Mouse (Mus musculus) brain, adult 2 months (tissue): Measurements from ENCODE around the gene Spata17.
A peak's percentile ranks its signal among the peaks of the same experiment; 100 is the strongest.

Experiments
- DNase-seq: peaks from one replicate; pipeline ENCODE4 v3.0.0; 2011; ENCODE audit warnings: low read depth, low spot score

Gene Spata17

DNA sequence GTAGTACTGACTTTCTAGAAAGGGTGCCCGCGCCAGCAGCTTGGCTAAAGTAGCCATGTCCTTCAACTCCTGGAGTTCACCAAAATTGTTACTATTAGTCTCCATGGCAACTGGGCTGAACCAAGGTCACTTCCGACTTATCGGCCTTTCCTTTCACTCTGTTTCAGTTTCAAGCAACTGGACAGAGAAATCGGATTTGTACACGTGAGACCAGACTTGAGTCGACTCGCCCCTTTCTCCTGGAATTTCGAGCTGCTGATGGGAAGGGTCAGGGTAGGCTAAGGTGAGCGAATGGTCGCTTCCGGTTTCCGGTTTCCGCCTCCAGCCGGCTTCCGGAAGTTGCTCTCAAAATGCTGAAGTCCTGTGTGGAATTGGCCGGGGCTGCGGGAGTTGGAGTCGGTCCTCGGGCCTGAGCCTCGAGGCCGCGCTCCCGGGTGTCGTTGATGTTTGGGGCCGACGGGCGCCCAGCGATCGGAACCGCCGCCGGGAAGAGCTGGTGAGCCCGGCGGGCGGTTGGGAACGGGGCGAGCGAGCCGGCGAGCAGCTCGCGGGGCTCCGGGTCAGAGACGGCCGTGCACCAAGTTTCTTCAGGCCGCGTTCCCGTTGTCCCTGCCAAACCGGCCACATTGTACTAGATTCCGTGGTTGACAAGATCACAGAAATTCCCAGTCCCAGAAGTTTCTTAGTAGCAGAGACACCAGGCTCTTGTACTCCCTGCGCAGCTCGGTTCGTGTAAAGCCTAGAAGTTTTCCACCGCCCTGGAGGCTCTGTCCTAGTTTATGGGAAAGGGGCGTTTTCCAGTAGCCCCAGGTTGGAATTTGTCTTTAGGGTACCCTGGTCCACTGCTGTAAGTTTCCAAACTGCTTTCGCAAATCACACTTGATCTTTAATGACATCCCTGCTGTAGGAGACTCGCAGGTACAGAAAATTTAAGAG is at the start of gene Spata17, which contains the start of gene Gpatch2:
Spata17 (minus strand) TSS at position 285 of the 936 bp plus-strand sequence.
Gpatch2 (plus strand) TSS at position 328 of the 936 bp plus-strand sequence.
- DNase-seq, result peak; percentile 93

DNA sequence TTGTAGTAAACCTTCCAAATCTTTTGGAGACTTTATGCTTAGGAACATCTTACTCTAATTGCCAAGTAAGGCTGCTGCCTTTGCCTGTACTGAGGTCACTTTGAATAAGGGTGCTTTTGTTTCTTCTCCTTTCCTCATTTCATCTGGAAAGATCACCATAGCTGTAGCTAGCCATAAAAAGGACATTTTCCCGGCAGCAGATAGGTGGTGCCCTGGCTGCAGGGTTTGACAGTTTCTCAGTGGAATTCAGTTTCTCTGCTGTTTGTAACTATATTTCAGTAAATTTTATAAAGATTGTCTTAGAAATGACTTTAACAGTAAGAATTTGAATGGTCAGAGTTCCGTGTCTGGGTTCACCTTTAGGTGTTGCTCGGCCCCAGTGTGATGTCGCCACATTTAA is 43.5 kb upstream of the Spata17 start:
- DNase-seq, result no peak

DNA sequence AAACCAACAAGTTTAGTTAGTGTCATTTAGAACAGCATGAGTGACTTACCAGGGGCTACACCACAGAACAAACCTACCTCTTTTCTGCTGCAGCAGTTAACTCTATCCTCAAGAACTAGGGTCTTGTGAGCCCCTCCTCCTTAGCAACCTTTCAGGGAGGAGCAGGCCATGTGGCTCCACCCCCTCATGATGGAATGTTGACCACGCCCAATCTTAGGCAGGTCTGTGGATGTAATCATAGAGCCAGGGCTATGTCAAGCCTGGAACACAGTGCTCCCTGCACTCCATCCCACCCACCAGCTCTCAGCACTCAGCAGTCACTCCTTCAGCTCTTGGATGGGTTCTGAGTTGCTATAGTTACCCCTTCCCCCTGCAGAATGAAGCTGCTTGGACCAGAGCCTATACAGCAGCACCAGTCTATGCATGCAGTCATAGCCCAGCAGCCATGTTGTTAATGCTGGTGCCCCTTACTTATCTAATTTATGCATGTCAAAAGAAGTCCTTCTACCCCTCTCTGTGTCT is 35.5 kb upstream of the Spata17 start:
- peak; percentile 56 for DNase-seq

DNA sequence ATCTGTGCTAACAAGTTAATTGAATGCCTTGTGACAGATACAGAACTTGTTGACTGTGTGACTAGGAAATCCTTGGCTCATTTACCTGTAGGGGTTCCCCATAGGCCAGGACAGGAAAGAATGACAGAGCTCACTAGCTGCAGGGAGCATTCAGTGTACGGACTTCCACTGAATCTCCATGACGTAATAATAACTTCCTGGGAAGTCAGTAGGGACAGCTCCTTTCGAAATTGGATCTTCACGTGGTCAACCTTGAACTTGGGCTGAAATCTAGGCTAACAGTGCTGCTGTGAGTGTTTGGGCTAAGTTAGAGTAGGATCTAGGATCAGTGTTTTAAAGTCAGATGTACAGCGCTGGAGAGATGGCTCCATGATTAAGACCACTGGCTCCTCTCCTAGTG is 29.5 kb upstream of the Spata17 start:
- no peak for DNase-seq

DNA sequence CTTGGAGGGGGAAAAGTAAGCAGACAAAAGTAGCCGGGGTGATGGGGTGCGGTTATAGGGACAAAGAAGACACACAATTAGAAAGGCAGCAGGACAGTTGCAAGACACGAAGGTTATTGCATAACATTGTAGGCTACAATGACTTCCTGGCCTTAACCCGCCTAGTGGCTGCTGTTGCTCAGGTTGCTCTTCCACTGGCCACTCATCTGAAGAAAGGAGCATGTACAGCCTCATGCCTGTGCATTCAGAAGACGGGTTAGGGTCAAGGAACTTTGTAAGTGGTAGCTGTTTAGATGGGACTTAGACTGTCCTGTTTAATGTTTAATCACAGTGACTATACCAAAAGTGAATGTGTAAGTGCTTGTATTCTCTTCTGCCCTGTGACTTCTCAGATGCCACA is 26.1 kb upstream of the Spata17 start:
- DNase-seq, result no peak

DNA sequence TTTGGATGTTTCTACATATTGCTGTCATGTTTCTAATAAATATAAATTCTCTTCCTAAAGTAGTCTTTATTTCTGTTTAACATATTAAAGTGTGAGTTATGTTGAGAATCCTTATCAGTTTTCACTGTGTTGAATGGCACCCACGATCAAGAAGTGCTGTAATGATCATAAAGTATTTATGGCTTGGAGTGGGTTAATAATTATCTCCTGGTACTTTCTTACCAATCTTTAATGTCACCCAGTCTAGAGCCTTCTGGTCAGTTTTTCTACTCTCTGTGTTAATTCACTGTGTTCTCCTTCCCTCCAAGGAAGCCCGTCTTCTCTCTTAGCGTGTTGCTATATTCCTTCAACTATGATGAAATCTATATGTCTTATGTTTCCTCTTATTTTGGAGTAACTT is 25.0 kb upstream of the Spata17 start:
- DNase-seq, result no peak

DNA sequence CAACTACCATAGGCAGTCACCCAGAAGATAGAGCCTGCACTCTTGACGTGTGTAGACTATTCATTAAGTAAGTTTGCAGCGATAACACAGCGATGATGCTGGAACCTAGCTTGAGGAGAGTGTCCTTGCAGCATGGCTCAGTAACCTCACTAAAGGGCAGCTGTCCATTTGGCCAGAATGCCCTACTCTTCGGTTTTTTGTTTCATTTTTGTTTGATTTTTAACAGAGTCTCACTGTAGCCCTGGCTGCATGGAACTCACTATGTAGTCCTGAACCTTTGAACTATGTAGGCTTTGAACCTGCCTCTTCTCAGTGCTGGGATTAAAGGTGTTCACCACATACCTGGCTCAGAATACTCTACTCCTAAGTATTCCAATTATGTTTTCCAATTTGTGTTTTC is 22.8 kb upstream of the Spata17 start:
- DNase-seq, result no peak

DNA sequence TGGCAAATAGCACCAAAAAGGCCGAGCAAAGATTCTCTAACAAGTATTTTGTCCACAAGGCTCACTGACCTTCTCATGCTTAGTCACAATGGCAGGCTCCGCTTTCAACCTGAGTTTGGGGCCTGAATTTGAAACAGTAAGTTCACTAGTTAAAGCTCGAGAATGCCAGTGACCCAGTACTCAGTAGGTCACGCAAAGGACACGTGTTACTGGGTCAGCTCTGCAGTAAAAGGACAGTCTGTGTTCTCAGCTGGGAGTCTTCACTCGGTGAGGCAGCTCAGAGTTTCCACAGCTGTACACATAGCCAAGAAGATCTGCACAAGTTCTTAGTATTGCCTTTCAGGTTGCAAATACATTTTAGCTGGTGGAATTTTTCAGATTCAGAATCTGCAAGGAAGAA is 21.0 kb upstream of the Spata17 start:
- DNase-seq, result no peak

DNA sequence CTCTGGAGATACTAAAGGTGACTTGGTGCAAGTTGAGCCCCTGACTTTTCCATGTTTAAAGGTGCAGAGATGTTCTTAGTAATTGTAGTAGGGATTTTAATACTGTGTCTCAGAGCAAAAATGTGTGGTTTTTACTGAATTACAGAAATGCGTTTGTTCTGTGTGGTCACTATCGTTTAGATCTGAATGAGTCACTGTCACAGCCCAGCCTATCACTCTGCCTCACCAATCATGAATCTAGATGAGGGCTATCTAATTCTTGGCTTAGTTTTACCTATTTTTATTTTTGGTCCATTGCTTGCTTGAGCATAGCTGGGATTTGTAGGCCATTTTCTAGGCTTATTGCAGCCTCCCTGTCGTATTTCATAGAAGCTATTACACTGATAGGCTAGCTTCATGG is 19.9 kb upstream of the Spata17 start:
- DNase-seq, result no peak

DNA sequence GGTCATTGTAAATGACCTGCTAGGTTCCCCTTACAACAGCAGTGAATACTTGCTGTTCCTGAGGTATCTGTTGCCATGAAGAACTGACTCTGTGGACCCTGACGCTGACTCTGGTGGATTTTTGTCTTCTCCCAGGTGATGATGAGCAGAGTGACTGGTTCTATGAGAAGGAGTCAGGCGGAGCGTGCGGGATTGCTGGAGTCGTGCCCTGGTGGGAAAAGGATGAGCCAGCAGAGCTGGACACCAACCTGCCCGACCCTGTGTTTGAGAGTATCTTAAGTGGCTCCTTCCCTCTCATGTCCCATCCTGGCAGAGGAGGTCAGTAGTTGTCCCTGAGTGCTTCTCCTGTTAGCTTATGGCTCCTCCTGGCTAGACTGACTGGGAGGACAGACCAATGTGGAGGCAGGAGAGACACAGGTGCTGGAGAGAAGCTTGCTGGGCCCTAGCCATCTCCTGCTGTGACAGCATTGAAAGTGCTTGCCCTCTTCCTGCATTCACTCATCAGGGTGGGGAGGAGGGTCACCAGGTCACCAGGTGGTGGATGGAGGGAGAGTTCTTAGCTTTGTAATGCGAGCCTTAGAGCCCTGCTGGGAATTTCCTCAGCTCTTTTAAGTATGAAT is 17.8 kb upstream of the Spata17 start:
- DNase-seq, result peak; percentile 17

DNA sequence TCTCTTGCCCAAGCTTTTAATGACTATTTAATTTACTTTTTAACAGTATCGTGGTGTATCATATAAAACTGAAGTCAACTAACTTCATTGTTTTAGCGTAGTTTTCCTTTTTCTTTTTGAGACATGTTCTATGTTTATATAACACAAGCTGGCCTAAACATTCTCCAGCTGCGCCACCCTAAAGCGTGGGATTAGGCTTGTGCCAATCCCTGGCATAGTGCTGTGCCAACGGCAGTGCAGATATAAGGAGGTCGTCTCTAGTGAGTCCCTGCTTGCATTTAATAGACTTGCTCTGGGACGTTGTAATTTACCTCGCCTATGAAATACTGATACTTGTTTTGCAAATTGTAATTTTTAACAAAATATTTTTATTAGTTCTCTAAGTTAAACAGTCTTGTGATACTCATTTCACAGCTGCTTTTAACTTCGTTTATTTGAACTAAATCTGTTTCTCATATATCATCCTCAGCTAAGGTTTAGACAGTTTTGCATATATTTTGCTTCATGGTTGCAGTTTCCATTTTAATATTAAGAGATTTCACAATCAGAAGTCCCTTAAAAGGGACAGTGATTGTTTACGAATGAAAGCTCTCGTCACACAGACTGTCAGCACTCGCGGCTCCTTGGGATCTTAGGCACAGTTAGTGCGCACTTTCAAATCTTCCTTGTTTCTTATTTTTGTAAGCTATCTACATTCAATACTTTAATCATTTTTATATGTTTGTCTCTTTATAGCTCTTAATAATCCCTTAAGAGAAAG is 17.1 kb upstream of the Spata17 start:
- DNase-seq, result no peak

DNA sequence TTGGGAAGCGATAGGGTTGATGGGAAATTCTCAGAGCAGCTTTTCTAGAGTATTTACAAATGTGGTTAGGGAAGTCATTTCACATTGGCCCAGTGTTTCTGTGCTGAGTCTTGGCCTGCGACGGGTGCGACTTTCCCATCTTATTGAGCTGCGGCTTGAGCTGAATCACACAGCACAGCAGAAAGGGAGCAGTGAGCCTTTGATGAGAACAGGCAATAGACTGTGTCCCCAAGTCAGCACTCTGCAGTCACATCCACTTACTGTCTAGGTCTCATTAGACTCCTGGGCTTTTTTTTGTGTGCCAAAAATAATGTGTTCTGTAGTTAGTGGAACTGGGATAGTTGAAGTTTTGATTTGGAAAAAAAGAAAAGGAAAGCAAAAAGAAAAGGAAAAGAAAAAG is 15.0 kb upstream of the Spata17 start:
- DNase-seq, result peak; percentile 37

DNA sequence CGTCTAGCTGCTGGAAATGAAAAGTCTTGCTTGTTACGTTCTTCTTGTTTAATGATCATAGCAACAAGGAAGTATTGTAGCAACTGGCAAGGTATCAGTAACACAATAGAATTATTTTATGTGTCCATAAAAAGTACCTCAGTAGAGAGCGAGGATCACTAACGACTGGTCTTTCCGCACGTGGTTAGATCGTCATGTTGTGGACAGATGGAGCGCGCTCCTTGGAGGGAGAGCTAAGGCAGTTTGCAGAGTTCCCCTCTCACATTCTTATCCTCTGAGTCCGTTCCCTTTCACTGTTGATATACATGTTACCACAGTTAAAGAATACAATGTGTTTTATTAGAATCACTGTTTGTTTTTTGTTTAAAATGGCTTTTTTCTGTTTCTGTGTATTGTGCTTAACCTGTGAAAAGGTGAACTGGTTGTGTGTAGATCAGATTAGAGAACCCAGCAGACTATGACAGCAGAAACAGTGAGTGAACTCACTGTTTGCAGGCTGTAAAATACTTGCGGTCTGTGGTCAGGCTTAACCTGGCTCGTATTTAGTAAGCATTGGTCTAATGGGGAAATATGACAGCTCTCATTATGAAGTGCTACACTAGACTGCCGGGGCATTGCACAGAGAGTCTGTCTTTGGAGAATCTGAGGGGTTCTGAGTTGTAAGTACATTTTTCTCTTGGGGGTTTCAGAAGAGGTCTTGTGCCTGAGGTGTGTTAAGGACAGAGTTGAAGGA is 13.3 kb upstream of the Spata17 start:
- DNase-seq, result no peak

DNA sequence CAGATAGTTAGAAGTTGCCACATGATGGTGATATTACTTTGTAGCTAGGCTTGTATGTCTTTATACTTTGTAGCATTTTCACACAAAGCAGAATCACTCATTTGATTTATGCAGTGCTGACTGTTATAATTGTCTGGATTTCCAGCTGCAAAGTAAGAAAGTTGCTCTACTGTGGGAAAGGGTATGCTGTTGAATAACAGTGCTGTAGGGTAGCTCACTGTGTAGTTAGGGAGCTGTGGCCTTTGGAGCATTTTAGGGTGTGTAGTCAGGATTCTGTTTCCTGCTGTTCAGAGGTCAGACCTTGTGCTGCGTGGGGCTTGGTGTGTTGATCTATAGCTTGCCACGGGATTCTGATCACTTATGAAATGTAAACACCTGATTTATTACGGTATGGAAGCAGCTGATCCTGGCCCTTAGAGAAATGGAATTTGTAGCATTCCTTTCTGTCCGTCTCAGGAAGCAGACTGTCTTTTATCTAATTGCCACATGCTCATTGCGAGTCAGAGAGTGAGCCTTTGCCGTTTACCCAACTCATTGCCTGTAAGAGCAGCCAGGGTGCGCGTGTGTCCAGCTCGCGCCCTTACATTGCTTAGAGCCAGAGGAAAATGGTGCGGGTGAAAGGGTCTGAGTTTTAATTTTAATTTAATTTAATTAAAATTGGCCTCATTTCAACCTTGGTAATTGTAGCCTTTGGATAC is 11.2 kb upstream of the Spata17 start:
- no peak for DNase-seq

DNA sequence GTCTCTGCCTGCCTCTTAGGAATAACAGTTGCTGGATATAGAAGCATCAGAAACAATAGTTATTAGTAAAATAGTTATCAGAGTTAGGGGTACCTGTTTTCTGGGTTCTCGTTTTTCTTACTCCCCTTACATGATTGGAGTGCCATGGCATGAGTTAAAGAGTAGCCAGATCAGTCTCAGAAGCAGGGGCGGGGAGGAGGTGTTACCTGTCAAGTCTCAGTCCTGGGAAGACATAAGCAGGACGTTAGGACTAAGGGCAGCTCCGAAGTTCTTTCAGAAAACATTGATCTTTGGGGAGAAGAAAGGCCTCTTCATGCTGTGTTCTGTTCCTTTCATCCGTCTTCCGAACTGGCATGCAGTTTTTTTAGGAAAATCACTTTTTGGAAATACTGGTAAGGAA is 5.5 kb upstream of the Spata17 start:
- DNase-seq, result no peak

DNA sequence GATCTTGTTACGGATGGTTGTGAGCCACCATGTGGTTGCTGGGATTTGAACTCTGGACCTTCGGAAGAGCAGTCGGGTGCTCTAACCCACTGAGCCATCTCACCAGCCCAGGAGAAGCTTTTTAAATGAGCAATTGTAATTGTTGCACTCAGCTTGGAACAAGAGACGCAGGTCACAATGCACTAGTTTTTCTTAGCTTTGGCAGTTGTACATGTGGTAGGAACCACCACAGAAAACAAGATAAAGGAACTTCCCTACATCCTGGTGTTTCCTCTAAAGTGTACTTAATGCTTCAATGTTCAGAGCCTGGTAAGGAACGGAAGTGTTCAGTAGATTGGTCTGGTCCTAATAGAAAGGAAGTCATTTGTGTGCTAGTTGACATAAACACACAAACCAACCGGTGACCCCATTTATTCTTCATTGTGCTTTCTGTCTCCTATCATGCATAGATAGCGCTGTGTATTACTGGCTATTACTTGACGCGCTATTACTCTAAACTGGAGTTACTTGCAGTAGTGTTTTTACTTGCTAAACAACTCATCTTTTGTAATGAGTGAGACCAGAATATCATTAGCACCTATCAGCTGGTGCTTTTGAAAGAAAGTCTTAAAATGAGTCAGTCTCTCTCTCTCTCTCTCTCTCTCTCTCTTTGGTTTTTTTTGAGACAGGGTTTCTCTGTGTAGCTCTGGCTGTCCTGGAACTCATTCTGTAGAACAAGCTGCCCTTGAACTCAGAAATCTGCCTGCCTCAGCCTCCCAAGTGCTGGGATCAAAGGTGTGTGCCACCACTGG is 1.6 kb upstream of the Spata17 start:
- no peak for DNase-seq

DNA sequence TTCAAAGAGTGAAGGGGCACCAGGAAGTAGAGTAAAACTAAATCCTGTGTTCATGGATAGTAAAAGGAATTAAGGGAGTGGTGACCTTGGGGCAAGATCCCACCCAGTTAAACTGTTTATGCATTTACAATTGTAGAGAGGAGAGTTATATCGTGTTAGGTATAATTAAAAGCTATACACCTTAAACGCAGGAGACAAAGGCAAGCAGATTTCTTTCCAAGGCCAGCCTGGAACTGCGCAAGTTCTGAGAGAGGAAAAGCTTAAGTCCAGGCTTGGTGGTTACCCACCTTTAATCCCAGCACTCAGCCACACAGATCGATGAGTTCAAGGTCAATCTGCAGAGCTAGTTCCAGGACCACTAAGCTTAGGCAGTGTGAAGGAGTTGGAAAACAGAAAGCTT is 4.5 kb downstream of the Spata17 start:
- no peak for DNase-seq

DNA sequence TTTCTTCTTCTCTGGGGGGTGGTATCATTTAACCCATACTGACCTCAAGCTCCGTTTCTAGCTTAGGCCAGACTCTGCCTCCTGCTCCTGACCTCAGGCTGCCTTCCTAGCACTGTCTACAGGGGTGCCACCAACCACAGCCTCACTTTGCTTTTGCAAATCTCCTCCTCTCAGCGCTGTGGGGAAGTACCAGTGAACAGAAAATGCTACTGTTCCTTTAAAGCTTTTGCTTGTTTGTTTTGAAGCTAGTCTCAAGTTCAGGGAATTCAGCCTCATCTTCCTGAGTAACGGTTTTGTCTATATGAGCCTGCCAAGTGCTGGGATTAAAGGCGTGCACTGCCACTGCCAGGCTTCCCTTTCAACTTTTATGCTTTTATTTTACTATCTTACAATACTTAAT is 5.8 kb downstream of the Spata17 start:
- no peak for DNase-seq

DNA sequence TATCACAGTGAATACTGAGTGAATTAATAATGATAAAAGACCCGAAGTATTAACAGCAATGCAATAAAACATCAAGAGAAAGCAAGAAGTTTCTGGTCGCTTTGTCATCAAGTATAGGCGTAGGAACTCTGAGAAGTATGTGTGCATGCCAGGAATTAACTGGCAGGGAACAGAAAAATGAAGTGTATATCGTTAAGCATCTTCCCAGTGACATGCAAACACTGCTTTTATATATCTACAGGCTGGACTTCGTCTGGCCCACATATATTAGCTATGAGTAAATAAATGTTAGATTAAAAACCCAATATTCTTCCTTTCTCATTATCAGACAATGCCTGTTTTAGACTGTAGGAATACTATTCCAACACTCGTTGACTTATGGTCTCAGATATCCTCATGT is 9.8 kb downstream of the Spata17 start:
- no peak for DNase-seq

DNA sequence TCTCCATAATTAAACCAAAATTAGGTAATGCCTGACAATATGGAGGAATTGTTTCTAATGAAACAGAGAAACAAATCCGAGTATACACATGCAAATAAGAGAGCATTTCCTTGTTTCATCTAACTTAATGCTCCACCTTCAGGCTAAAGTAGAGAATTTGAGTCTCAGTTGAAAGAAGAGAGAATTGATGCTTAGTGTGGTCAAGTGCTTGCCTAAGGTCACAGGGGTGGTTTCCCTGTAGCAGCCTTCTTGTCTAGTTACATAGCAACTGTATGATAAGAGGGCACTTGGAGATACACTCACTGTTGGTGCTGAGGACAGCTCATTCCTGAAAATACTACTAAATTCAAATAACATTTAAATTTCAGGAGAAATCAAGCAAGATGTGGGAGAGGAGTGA is 36.7 kb downstream of the Spata17 start:
- DNase-seq, result no peak
